Mouse (Mus musculus): ENCODE measurements around the gene Esrrg.

DNA sequence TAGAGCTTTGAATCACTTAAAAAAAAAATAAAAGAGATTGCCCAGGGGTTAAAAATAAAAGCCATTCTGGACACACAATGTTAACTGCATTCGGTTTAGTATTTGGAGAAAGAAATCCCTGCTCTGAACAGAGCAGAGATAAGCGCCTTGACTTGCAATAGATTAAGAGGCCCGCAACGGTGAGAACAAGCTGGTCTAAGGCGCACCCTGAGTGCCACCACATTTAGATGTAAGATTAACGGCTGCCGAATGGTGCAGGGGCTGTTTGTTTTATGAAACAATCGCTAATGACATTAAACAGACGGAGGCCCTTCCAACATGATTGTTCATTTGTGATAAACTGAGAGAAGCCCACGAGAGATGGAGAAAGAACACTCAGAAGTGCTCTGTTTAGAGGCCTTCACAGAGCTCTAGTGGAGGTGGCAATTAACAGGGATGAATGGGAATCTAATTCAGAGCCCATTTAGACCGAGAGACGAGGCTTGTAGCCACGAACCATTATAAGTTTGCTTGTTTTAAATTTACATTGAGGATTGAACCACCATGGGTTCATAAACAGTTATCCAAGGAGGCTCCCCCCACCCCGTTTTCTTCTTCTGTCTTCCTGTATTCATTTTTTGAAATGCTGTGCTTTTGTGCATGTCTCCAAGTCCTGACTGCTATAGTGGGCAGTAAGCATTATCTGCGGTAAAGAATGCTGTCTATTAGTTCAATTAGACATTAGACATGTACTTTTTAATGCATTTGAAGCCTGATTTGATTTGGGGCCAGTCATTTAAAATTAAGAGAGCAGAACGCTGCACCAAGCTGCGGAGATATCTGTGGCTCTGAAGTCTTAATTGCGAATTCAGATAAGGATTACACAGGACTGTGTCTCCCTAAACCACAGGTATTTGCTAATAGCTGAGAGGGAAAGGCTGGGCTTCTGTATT is 356.5 kb downstream of the Esrrg start:
- TF ChIP-seq KAT2A (conservative IDR thresholded peaks at IDR 0.05; ENCODE audit: low read depth, low read length) (no peak), MXI1 (IDR thresholded peaks at IDR 0.05; ENCODE audit: low read depth, low read length) (no peak), ZMIZ1 (IDR thresholded peaks at IDR 0.05; ENCODE audit: low read depth, low read length) (no peak), MAX (IDR thresholded peaks at IDR 0.05; ENCODE audit: low read length) (no peak), CTCF (IDR thresholded peaks at IDR 0.05 in 2 of 3, conservative IDR thresholded peaks at IDR 0.05 in 1 of 3; ENCODE audit: control insufficient read depth in 1 of 3, insufficient read depth in 1 of 3, low read depth in 2 of 3, low read length in 3 of 3, poor library complexity in 1 of 3, severe bottlenecking in 1 of 3) (no peak), CHD1 (IDR thresholded peaks at IDR 0.05; ENCODE audit: low read depth, low read length) (no peak), MAFK (IDR thresholded peaks at IDR 0.05; ENCODE audit: borderline replicate concordance, low read depth, low read length) (no peak), ZNF384 (IDR thresholded peaks at IDR 0.05; ENCODE audit: low read depth, low read length) (no peak), UBTF (IDR thresholded peaks at IDR 0.05; ENCODE audit: borderline replicate concordance, insufficient read depth, low read depth, low read length) (no peak), TCF12 (IDR thresholded peaks at IDR 0.05; ENCODE audit: low read depth, low read length) (no peak), POLR2AphosphoS5 (IDR thresholded peaks at IDR 0.05; ENCODE audit: borderline replicate concordance, low read depth, low read length) (no peak)
